Mouse (Mus musculus): ENCODE measurements around the gene Col17a1. TPM values are rescaled to one million over a fixed set of nuclear protein-coding genes. Genes with fewer than 3 reads are reported as not detected.

The Col17a1 gene
- total and polyA plus RNA-seq, 3 experiments: 0.18 to 0.37 TPM; not detected in 1

DNA sequence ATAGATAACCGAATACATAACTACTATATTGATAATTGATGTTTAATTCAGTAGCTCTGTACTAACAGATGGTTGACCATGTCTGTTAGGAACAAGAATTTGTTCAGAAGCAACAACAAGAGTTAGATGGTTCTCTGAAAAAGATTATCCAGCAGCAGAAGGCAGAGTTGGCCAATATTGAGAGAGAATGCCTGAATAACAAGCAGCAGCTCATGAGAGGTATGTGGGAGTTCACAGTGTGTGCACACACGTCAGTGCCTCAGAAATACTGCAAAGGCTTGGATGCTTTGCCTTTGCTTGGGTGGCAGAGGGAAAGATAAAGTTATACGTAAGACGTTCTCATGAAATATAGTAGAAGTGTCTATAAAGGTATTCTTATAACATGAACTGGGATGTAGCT is 56.5 kb downstream of the Col17a1 start:
- TF ChIP-seq CTCF (IDR thresholded peaks at IDR 0.05): no peak
- no peak for TF ChIP-seq EP300 (IDR thresholded peaks at IDR 0.05; ENCODE audit: insufficient read depth, low read depth, low read length)
- no peak for TF ChIP-seq POLR2A (IDR thresholded peaks at IDR 0.05; ENCODE audit: insufficient read depth, low read depth, low read length)
- no peak overlapping the region for H3K27ac ChIP-seq
- no peak overlapping the region for H3K4me3 ChIP-seq
- H3K27me3 ChIP-seq (ENCODE audit: control insufficient read depth, insufficient read depth, low read length): no peaks in the 10 kb centered on the region
- intact Hi-C loops (cut with DNase I): no loop called here
- no peaks in the 10 kb centered on the region for H3K79me2 ChIP-seq (replicated peaks; ENCODE audit: control insufficient read depth, insufficient read depth, low read length)
- WGBS: 93% methylated on average over 4 of the region's 4 CpGs
- H3K36me3 ChIP-seq (ENCODE audit: control insufficient read depth, insufficient read depth, low read length): peaks cover 11% of the 10 kb centered on the region
- H3K9ac ChIP-seq (ENCODE audit: low read depth, low read length): no peak overlapping the region
- DNase-seq: no peak
- no peaks in the 10 kb centered on the region; the same call in 1 of the 2 replicates for H3K4me1 ChIP-seq (ENCODE audit: control insufficient read depth, insufficient read depth, low read length)

DNA sequence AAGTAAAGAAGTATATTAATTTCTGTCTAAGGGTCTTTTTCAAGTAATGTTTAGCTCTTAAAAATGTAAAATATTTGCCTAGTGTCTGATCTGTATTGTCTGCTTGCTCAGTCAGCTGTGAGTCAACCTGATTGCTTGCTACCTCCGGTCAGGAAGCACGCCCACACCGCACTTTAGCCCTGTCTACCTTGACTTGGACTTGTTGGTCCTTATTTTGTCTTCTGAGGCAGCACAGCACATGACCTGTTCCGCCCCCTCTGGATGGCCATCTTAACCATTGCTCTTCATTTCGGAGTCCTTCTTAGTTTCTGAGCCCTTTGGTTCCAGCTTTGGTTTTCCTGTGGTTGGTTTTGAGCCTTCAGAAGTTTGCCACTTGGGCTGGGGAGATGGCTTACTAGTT is 60.1 kb downstream of the Col17a1 start:
- H3K9ac ChIP-seq (ENCODE audit: low read depth, low read length): no peak overlapping the region
- intact Hi-C loops (cut with DNase I): no loop called here
- H3K79me2 ChIP-seq (replicated peaks; ENCODE audit: control insufficient read depth, insufficient read depth, low read length): 0 out of 2 replicates have a peak, but pooled peaks cover 1% of the 10 kb centered on the region
- no peak overlapping the region for H3K4me3 ChIP-seq
- DNase-seq: no peak
- no peak for TF ChIP-seq POLR2A (IDR thresholded peaks at IDR 0.05; ENCODE audit: insufficient read depth, low read depth, low read length)
- no peak for TF ChIP-seq EP300 (IDR thresholded peaks at IDR 0.05; ENCODE audit: insufficient read depth, low read depth, low read length)
- no peak for TF ChIP-seq CTCF (IDR thresholded peaks at IDR 0.05)
- H3K36me3 ChIP-seq (ENCODE audit: control insufficient read depth, insufficient read depth, low read length): peaks cover 14% of the 10 kb centered on the region
- no peak overlapping the region for H3K27ac ChIP-seq
- WGBS: 95% methylated on average over 5 of the region's 5 CpGs
- H3K4me1 ChIP-seq (ENCODE audit: control insufficient read depth, insufficient read depth, low read length): peaks cover 2% of the 10 kb centered on the region
- no peaks in the 10 kb centered on the region for H3K27me3 ChIP-seq (ENCODE audit: control insufficient read depth, insufficient read depth, low read length)

DNA sequence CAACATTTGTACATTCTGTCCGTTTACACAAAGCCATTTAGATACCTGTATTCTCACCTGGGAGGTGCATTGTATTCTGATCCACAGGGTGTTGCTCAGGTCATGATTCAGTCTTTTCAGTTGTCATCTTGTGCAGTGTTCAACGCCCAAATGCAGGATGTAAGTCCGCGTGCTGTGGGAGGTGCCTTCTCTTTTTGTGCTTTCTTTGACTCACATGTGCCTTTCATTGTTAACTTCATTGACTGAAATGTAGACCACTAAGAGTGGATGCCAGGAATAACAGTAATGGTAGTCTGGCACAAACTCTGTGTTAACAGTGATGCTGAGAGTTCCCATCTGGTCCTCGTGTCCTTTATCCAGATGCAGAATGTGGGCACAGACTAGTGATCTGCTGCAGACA is 61.5 kb downstream of the Col17a1 start:
- no peak overlapping the region for H3K4me3 ChIP-seq
- WGBS: 43% methylated on average over 5 of the region's 5 CpGs
- no peak for DNase-seq
- H3K9ac ChIP-seq (ENCODE audit: low read depth, low read length): no peak overlapping the region
- peaks cover 2% of the 10 kb centered on the region for H3K4me1 ChIP-seq (ENCODE audit: control insufficient read depth, insufficient read depth, low read length)
- TF ChIP-seq EP300 (IDR thresholded peaks at IDR 0.05; ENCODE audit: insufficient read depth, low read depth, low read length) (no peak), CTCF (IDR thresholded peaks at IDR 0.05) (no peak), POLR2A (IDR thresholded peaks at IDR 0.05; ENCODE audit: insufficient read depth, low read depth, low read length) (no peak)
- no peaks in the 10 kb centered on the region for H3K27me3 ChIP-seq (ENCODE audit: control insufficient read depth, insufficient read depth, low read length)
- peaks cover 20% of the 10 kb centered on the region for H3K36me3 ChIP-seq (ENCODE audit: control insufficient read depth, insufficient read depth, low read length)
- H3K79me2 ChIP-seq (replicated peaks; ENCODE audit: control insufficient read depth, insufficient read depth, low read length): 0 out of 2 replicates have a peak, but pooled peaks cover 1% of the 10 kb centered on the region
- intact Hi-C loops (cut with DNase I): no loop called here
- no peak overlapping the region for H3K27ac ChIP-seq

DNA sequence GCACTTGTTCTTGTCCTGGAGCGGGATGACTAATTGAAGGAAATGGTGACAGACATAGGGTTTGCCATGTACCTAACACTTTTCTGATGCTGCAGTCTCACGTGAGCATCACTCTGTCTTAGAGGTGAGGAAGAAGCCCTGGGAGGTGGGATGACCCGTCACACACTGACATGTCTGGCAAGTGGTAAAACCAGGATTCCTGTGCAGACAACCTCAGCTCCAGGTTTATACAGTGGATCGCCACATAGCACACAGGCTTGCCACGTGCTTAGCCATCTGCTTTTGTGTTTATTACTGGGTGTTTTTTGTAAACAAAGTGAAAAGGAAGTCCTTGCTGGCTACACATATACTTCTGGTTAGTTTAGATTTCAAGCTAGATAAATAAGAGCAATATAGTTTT is 62.8 kb downstream of the Col17a1 start:
- no peak for DNase-seq
- intact Hi-C loops (cut with DNase I): loop anchor here (10.0 kb wide), 1 partner anchor 274 kb away; no protein-coding TSS in a partner anchor
- Histone ChIP-seq H3K79me2 (replicated peaks; ENCODE audit: control insufficient read depth, insufficient read depth, low read length) (0 out of 2 replicates have a peak, but pooled peaks cover 1% of the 10 kb centered on the region), H3K36me3 (ENCODE audit: control insufficient read depth, insufficient read depth, low read length) (peaks cover 21% of the 10 kb centered on the region), H3K27me3 (ENCODE audit: control insufficient read depth, insufficient read depth, low read length) (no peaks in the 10 kb centered on the region), H3K4me3 (no peak overlapping the region), H3K4me1 (ENCODE audit: control insufficient read depth, insufficient read depth, low read length) (peaks cover 2% of the 10 kb centered on the region), H3K9ac (ENCODE audit: low read depth, low read length) (no peak overlapping the region), H3K27ac (no peak overlapping the region; the same call in 1 of the 2 replicates)
- 50% methylated on average over 5 of the region's 5 CpGs for WGBS
- TF ChIP-seq EP300 (IDR thresholded peaks at IDR 0.05; ENCODE audit: insufficient read depth, low read depth, low read length) (0 out of 2 replicates have a peak, but pooled peaks have one; percentile 12), CTCF (IDR thresholded peaks at IDR 0.05) (no peak), POLR2A (IDR thresholded peaks at IDR 0.05; ENCODE audit: insufficient read depth, low read depth, low read length) (no peak)

DNA sequence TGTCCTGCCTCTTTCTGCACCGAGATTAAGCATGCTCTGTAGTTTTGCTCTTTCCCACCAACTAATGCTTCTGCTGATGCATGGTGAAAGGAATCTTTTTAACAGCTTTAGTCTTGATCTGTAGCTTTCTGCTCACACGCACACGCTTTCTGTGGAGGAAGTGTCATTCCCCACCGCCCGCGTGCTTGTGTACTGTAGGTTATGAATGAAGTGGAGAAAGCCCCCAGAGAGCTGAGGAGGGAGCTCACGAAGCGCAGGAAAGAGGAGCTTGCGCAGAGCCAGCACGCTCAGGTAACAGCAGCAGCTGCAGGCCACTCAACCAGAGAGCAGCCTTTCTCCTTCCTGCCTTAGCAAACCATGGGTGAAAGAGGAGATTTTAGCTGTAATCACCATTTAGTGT is 64.4 kb downstream of the Col17a1 start:
- H3K79me2 ChIP-seq (replicated peaks; ENCODE audit: control insufficient read depth, insufficient read depth, low read length): 0 out of 2 replicates have a peak, but pooled peaks cover 1% of the 10 kb centered on the region
- DNase-seq: no peak
- intact Hi-C loops (cut with DNase I): loop anchor here (10.0 kb wide), 1 partner anchor 273 kb away; no protein-coding TSS in a partner anchor
- H3K9ac ChIP-seq (ENCODE audit: low read depth, low read length): no peak overlapping the region
- TF ChIP-seq POLR2A (IDR thresholded peaks at IDR 0.05; ENCODE audit: insufficient read depth, low read depth, low read length): no peak
- TF ChIP-seq CTCF (IDR thresholded peaks at IDR 0.05): no peak
- TF ChIP-seq EP300 (IDR thresholded peaks at IDR 0.05; ENCODE audit: insufficient read depth, low read depth, low read length): no peak
- no peak overlapping the region for H3K27ac ChIP-seq
- no peaks in the 10 kb centered on the region for H3K27me3 ChIP-seq (ENCODE audit: control insufficient read depth, insufficient read depth, low read length)
- peaks cover 20% of the 10 kb centered on the region for H3K36me3 ChIP-seq (ENCODE audit: control insufficient read depth, insufficient read depth, low read length)
- peaks cover 2% of the 10 kb centered on the region for H3K4me1 ChIP-seq (ENCODE audit: control insufficient read depth, insufficient read depth, low read length)
- no peak overlapping the region for H3K4me3 ChIP-seq
- 96% methylated on average over 10 of the region's 10 CpGs for WGBS

DNA sequence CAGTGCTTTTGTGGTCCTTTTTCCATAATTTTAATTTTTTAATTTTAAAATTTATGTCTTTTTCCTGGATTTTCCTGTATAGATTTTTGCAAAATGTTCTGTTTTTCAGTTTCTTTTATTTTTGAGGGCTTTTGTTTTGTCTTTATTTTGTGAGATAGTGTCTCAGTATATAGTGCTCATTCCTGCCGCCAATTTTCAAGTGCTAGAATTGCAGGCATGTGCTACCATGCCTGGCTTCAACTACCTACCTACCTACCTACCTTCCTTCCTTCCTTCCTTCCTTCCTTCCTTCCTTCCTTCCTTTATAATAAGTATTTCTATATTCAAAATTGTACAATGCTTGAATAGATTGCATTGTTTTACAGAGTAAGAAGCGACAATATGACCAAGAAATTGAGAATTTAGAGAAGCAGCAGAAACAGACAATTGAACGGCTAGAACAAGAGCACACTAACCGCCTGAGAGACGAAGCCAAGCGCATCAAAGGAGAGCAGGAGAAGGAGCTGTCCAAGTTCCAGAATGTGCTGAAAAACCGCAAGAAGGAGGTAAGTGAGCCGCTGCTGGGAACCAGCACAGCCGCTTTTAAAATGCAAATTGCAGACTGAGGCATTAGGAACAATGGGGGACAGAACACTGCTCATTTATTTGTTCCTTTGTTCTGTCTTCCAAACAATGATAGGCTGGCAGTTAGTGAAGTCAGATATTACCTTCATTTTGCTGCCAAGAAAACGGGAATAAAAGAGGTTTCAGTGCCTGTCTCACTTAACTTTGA is 66.8 kb downstream of the Col17a1 start:
- TF ChIP-seq CTCF (IDR thresholded peaks at IDR 0.05): no peak
- TF ChIP-seq EP300 (IDR thresholded peaks at IDR 0.05; ENCODE audit: insufficient read depth, low read depth, low read length): no peak
- no peak for TF ChIP-seq POLR2A (IDR thresholded peaks at IDR 0.05; ENCODE audit: insufficient read depth, low read depth, low read length)
- peaks cover 2% of the 10 kb centered on the region for H3K4me1 ChIP-seq (ENCODE audit: control insufficient read depth, insufficient read depth, low read length)
- peaks cover 1% of the 10 kb centered on the region; the same call in 1 of the 2 replicates for H3K79me2 ChIP-seq (replicated peaks; ENCODE audit: control insufficient read depth, insufficient read depth, low read length)
- no peaks in the 10 kb centered on the region for H3K27me3 ChIP-seq (ENCODE audit: control insufficient read depth, insufficient read depth, low read length)
- H3K4me3 ChIP-seq: no peak overlapping the region
- WGBS: 62% methylated on average over 10 of the region's 10 CpGs
- DNase-seq: no peak
- peaks cover 18% of the 10 kb centered on the region for H3K36me3 ChIP-seq (ENCODE audit: control insufficient read depth, insufficient read depth, low read length)
- H3K9ac ChIP-seq (ENCODE audit: low read depth, low read length): no peak overlapping the region
- H3K27ac ChIP-seq: no peak overlapping the region
- intact Hi-C loops (cut with DNase I): loop anchor here (10.0 kb wide), 1 partner anchor 270 kb away; no protein-coding TSS in a partner anchor
